Mouse (Mus musculus) CH12F3 (cell line): ENCODE data around the gene Psma3.
"Not testable (repeated sequence)": the region's sequence is repeated elsewhere in the genome, so short reads cannot be mapped to it uniquely, and the experiment has no call there.

Experiments
- in situ Hi-C: fragments of 300-500 bp; cut with MboI; formaldehyde crosslinking; loops from 2 replicates; pipeline ENCODE4 v1.14.3; 2020; ENCODE audit warnings: low sequenced_read_pairs

Gene Psma3

DNA sequence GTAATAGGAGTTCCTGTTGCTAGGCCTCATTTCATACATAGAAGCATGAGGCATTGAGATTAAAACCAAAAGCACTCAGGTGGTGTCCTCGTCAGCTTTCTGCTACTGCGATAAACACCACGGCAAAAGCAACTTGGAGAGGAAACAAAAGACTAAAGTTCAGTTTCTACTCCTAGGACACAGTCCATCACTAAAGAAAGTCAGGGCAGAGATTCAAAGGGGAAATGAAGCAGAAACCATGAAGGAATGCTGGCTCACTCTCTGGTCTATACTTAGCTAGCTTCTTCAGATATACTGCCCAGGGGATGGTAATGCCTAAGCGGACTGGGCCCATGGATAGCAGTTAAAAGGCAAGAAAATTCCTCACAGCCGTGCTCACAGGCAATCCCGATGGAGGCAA is 27.0 kb downstream of the Psma3 start:
- in situ Hi-C loops = no loop called here

DNA sequence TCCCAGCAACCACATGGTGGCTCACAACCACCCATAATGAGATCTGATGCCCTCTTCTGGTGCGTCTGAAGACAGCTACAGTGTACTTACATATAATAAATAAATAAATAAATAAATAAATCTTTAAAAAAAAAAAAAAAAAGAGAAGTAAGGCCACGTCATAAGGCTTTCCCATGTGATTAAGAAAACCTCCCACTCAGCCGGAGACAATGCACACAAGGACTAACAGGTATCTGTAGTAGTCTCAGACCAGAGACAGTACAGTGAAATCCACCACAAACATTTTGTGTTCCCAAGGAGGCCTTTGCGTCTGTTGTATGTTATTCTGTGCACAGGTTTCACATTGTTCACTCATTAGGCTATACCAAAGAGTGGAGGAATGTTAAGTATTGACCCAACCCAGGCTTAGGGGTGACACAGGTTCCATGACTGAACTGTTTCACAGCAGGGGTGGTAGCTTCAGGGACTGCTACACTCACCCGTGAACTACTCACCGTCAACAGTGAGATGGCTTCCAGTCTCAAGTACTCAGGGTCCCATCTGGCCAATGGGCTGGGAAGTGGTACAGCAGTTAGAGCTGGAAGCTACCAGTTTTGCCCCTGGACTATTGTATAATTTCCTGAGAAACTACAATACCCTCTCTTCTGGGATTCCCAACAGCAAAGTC is 29.5 kb downstream of the Psma3 start:
- in situ Hi-C loops = no loop called here

DNA sequence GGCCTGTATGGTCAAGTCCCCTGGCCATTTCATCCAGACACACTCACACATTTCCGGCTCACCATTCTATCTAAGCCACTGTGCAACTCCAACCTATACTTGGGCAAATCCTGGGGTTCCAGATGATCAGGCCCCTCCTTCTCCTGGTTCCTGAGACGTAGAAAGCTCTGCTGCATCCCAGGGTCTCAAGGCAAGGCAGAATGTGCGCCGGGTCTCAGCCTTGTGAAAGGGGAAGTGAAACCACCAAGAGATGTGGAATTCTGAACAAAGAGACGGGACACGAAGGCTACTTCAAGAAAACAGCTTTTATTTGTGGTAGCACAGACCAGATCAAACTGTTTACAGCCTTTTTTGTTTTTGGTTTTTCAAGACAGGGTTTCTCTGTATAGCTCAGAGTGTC is 31.7 kb downstream of the Psma3 start:
- in situ Hi-C loops = no loop called here

DNA sequence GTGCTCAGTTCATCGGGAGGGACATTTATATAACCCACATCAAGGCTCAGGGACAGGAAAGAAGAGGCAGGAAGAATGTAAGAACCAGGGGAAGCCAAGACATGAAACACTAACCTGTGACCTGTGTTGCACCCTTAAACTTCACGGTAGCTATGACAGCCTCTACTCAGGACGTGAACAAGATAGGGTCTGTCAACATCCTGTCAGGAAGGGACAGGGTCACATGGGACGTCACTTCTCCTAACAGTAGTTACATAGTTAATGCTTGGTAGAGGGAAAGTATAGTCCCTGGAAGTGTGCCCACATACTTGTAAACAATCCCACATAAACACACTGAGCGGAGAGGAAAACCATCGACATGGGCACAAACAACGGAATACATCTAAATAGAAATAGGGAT is 32.5 kb downstream of the Psma3 start:
- in situ Hi-C loops = no loop called here

DNA sequence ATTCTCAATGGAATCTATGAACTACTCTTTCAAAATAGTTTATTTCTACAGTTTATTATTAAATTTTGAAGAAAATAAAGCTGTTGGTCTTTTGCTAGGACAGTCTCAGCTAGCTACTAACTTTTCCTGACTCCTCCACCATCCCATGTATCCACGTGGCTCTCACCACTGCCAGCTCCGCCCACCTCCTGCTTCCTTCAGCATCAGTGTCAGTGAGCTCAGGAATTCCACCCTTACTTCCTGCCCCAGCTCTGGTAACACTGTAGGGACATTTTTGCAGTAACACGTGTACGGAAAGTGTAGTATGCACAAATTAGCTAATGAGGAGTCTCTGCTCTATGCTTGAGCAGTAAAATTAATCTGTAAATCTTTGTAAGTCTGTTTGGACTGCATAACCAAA is 35.3 kb downstream of the Psma3 start:
- in situ Hi-C loops = no loop called here

DNA sequence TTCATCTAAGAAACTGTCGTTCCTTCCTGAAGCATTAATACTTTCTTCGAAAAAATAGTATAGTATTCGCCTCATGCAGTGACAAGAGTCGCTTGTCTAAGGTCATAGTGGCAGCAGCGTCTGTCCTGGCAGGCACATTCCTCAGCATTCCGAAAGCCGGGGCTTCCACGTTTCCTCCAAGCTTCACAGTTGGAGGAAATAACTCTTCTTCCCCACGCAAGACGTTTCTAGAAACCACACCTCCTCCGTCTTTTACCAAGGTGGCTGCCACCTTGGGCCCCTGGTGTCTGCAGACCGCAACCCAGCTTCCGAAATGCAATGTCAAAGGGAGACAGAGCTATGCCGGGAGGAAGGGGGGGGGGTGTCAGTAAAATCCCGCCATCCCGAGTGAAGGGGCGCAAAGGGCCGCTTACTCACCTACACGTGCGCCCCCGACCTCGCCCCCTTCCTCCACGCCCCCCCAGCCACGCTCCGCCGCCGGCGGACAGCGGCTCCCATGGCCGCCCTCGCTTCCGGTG is 40.5 kb downstream of the Psma3 start:
- in situ Hi-C loops = no loop called here

DNA sequence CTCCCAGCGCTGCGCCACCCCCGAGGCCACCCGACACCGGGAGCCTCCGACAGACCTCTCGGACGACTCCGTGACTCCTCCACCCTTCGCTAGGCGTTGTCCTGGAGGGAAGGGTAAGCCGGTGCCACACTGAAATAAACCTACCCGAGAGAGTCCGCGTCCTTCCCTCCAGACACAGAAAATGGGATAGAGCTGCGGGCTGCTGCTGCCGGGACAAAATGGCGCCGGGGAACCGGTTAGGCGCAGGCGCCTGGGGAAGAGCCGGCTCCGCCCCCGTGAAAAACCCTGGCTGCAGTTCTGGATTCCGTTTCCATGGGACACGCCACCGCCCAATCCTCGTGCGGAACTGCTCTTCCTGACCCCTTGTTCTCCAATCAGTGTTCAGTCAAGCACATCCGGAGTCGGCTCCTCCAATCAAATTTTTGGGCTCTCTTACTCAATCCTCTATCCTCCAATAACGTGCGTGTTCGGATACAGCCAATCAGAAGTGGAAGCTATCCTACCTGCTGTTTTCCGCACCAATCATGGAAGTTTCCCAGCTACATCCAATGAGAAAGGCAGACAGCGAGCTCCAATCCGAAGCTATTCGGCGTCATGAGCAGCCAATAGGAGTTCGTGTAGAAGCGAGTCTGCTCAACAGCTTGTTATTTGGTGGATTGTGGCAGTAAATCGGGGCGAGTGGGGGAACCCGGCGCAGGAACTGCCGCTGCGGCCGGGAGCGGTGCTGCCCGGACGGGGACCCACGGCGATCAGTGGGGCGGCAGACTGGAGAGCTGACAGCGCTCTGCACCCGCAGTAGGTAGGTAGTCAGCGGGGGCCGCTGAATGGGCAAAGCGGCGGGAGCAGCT is 41.2 kb downstream of the Psma3 start, which contains the start of gene Arid4a:
Gene Arid4a (plus strand): TSS at position 628 of the 848 bp plus-strand sequence.
- in situ Hi-C loops = no loop called here

DNA sequence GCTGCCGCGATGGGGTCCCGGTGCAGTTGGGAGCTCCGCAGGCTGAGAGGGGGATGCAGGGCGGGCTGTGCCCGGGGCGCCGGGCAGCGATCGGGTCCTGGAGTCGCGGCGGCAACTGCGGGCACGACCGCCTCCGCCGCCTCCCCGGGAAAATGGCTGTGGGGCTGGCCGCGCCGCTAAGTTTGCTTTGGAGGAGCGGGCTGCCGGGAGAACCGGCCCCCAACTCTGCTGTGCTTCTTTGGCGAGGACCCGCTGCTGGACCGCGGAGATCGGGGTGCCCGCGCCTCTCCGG is 41.7 kb downstream of the Psma3 start:
- in situ Hi-C loops = no loop called here

DNA sequence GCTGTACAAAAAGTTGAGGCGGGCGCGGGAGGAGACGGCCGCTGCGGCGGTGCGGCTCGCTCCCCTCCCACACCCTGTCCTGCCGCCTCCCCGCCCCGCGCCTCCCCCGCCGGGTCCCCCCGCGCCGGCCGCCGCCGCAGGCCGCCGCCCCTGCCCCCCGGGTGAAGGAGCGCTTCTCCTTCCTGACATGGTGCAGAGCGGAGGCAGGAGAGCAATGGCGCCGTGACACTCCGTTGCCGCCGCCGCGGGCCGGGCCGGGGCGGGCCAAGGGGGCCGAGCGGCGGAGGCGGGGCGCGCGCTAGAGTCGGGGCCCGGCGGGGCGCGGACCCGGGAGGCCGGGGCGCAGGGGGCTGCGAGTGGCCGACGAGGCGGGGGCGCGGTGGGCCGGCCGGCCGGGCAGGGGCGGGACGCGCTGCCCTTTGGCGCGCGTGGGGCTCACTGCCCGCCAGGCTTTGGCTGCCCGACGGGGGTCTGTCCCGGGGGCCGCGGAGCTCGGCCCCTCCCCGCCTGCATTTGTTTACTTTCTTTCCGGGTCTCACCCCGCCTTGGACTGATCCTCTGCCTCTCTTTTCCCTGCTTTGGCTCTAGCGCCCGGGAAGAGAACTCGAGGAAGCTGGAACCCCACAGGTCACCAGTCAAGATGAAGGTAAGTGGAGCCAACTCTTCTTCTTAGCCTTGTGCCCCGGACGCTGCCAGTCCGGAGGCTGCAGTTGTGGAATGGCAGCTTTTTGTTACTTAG is 42.3 kb downstream of the Psma3 start:
- in situ Hi-C loops = no loop called here

DNA sequence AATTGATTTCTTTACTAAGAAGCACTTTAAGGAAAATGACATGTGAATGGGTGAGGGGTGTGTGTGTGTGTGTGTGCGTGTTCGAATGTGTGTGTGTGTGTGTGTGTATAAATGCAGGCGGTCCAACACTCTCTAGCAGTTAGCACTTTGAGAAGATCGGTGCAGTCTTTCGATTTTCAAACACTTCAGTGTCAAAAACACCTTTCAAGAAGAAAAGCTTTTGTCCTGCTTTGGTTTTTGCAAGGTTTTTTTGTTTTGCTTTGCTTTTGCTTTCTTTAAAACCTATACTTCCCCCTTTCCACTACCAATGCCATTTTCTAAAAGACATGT is 42.8 kb downstream of the Psma3 start:
- in situ Hi-C loops = no loop called here

DNA sequence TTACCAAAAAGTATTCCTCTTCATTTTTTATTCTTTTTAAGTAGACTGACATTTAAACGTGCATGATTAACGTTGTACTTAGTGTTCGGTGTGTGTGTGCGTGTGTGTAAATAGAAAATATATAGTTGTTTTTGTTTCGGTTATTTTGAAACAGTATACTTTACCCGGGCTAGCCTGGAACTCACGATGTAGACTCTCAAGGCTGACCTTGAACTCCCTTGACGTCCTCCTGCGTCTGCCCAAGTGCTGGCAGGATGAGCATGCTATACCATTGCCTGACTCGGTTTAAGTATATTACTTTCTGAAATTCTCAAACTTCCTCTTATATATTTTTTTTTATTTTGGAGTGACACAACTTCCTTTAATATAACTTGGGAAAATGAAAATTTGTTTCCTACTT is 43.4 kb downstream of the Psma3 start:
- in situ Hi-C loops = no loop called here

DNA sequence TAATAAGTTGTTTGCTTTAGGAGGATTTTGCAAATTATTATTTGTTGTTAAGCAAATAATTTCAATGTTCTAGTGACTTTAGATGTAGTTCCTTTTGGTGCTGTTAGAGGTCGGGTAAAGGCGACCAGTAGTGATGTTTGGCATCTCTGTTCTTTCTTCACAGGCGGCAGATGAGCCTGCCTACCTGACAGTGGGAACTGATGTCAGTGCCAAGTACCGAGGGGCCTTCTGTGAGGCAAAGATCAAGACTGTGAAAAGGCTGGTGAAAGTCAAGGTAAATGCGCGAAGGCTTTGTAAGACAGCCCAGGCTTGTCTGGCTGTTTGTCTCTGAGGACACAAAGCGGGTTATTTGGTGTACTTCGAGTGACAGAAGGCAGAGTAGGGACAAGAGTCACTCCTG is 44.8 kb downstream of the Psma3 start:
- in situ Hi-C loops = no loop called here

DNA sequence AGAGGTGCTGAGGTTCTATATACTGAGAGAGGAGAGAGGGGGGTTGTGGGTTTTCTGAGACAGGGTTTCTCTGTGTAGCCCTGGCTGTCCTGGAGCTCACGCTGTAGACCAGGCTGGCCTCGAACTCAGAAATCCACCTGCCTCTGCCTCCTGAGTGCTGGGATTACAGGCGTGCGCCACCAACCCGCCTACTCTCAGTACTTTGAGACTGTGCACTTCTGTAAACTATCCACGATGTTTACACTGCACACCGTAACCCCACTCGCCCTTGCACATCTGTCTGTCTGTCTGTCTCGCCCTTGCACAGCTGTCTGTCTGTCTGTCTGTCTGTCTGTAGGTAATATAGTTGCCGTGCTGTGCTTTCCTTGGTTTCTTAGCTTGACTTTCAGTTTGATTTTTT is 50.0 kb downstream of the Psma3 start:
- in situ Hi-C loops = no loop called here

DNA sequence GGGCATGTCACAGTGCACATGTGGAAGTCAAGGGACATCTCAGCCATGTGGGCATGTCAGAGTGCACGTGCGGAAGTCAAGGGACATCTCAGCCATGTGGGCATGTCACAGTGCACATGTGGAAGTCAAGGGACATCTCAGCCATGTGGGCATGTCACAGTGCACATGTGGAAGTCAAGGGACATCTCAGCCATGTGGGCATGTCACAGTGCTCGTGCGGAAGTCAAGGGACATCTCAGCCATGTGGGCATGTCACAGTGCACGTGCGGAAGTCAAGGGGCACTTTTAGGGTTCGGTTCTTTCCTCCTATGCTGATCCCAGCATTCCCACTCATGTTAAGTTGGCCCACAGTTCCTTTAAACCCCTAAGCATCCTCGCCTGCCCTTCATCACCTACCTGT is 53.8 kb downstream of the Psma3 start:
- in situ Hi-C loops = not testable (repeated sequence)

DNA sequence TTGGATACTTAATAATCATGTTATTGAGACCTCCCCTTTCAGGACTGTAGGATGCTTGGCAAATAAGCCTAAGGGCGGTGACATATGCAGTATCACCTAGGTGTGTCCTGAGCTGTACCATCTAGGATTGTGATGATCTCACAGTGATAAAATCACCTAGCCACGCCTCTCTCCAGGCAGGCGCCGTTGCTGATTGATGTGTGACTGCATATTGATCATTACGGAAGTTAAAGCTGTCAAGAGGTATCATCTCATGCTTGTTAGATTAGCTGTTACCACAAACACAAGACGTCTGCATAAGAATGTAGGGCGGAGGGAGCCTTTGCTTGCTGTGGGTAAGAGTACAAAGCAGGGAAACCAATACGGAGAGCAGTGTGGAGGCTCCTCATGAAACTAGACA is 55.8 kb downstream of the Psma3 start:
- in situ Hi-C loops = no loop called here

DNA sequence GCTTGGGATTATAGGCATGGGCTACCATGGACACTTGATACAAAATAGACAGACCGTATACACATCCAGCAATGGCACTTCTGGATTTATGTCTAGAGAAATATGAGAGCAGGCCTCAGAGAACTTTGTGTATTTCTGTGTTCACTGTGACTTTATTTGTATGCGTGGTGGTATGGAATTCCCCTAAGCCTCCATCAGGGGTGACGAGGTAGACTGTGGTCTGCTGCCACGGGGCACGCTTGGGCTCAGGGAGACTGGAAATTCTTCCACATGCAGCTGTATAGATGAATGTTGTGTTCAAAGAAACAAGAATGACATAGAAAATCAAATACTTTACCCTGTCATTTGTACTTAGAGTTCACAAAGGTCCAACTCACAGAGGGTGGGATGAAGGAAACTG is 56.3 kb downstream of the Psma3 start:
- in situ Hi-C loops = no loop called here

DNA sequence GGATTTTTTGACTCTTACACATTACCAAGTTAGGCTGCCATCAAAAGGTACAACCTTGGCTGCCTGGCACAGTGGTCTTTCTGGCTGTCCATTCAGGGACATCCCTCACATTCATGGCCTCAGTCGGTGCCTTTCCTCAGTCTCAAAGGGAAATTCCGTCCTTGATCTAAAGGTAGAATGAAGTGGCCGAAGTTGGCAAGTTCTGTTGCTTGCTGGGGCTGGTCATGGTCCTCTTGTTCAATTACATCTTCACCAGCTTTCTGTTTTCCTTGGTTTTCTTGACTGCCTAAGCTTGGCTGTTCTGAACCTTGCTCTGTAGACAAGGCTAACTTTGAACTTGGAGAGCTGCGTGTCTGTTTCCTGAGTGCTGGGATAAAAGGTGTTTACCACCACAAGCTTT is 61.4 kb downstream of the Psma3 start:
- in situ Hi-C loops = no loop called here

DNA sequence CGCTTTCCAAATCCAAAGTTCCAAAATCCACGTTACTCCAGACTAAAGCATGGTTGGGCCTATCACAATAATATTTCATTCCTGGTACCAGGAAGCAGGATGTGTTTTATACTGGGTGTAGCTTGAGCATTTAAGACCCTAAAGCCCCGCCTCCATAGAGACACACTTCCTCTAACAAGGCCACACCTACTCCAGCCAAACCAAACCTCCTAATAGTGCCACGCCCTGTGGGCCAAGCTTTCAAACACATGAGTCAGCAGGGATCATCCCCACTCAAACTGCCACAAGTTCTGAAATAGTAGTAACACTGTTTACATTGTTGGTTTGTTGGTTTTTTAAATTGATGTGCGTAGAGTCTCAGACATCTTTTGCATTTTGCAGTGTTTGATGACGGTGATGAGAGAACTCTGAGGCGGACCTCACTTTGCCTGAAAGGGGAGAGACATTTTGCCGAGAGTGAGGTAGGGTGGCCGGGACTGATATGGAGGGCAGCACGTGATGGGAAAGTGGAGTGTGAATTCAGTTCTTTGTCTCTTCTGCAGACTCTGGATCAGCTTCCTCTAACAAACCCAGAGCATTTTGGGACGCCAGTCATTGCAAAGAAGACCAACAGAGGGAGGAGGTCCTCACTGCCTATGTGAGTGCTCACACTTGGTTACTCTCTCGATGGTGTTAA is 62.4 kb downstream of the Psma3 start:
- in situ Hi-C loops = no loop called here

DNA sequence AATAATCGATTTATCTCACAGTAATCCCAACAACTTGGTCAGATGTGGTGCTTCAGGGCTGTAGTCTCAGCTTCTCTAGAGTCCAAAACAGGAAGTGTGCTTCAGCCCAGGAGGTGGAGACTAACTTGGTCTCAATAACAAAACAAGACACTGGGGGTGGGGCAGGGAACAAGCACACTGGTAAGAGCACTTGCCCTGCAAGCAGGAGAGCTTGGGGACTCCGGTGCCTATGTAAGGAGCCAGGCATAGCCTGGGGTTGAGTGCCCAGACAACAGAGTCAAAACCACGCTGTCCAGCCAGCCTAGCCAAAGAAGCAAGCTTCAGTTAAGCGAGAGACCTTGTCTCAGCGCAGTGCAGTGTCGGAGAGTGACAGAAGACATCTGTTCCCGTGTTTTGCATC is 66.0 kb downstream of the Psma3 start:
- in situ Hi-C loops = no loop called here

DNA sequence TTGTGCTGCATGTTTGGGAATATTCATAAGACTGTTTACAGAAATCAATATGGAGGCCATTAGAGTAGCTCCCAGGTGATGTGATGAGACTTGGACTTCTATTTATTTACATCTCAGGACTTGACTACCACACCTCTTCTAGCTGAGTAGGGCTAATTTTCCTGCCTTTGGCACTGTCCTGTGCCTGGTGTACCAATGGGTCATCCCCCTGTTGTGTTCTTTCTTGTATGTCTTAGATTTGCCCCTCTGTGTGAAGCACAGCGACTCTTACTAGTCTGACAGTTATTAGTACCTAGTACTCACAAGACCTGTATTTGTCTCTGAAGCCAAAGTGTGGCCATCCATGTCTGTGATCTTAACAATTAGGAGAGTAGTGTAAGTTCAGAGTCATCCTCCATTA is 68.0 kb downstream of the Psma3 start:
- in situ Hi-C loops = no loop called here

DNA sequence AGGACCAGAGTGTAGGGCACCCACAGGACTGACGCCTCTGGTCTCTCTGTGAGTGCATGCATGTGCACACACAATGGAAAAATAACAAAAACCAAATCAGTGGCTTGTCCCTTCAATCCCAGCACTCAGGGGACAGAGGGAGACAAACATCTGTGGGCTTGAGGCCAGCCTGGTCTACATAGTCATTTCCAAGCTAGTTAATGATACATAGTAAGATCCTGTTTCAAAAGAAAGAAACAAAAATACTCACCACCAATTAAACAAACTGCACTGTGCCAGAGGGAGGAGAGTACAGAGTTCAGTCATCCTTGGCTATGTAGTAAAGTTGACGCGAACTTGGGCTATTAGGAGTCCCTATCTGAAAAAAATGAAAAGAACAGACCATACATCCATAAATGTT is 69.2 kb downstream of the Psma3 start:
- in situ Hi-C loops = no loop called here
